ENCODE assay signal across 19 mouse cellular contexts in genomic region chr15:100145917-100146316, GRCm38 (mm10).
A peak's percentile ranks its signal among the peaks of the same experiment; 100 is the strongest.
DNase-seq lines count a peak whose midpoint lies in the region; ATAC-seq and TF ChIP-seq lines count a peak whose summit lies in the region.
"Had no signal": no experiment of that assay in that cellular context is flagged by ENCODE, and none has a peak within 500 bp of the region (broad histone marks: within the 10 kb centered on the region; RNA-seq: fewer than 3 reads in every experiment).

No protein-coding gene starts in this region.

- no peak for TF ChIP-seq CTCF in layer of hippocampus, adult 2 months (conservative IDR thresholded peaks at IDR 0.05)

- no peak overlapping the region for H3K4me3 ChIP-seq in heart, embryonic 14.5 days (ENCODE audit: control insufficient read depth in 1 of 2, insufficient read depth in 1 of 2, low read depth in 1 of 2, low read length in 2 of 2)
- no peak overlapping the region for H3K4me3 ChIP-seq in layer of hippocampus, adult 2 months
- no peak overlapping the region for H3K4me3 ChIP-seq in midbrain, embryonic 13.5 days (replicated peaks)
- no peak overlapping the region for H3K4me3 ChIP-seq in midbrain, embryonic 14.5 days (replicated peaks; ENCODE audit: low read depth, low read length)
- H3K4me3 ChIP-seq: embryonic facial prominence, embryonic 10.5 days; forebrain, embryonic 13.5 days; hindbrain, embryonic 12.5 days; midbrain, embryonic 10.5 days; neural tube, embryonic 12.5 days had no signal

- WGBS in heart, embryonic 14.5 days: 49% methylated on average over 3 of the region's 3 CpGs
- WGBS in midbrain, embryonic 13.5 days: 94% methylated on average over 3 of the region's 3 CpGs
- 89% methylated on average over 3 of the region's 3 CpGs for WGBS in midbrain, embryonic 14.5 days

- peaks cover 11% of the 10 kb centered on the region for H3K36me3 ChIP-seq in heart, embryonic 14.5 days (ENCODE audit: control insufficient read depth, insufficient read depth, low read length)
- peaks cover 13% of the 10 kb centered on the region for H3K36me3 ChIP-seq in midbrain, embryonic 13.5 days
- H3K36me3 ChIP-seq in midbrain, embryonic 14.5 days (ENCODE audit: control insufficient read depth, insufficient read depth, low read length): peaks cover 9% of the 10 kb centered on the region; the same call in 1 of the 2 replicates

- no peak for DNase-seq in heart, adult 9 months (ENCODE audit: low spot score in 2 of 2)
- no peak for DNase-seq in layer of hippocampus, adult 2 months (ENCODE audit: low spot score in 2 of 2)
- DNase-seq in layer of hippocampus, postnatal 25 days (ENCODE audit: extremely low spot score in 1 of 2, low spot score in 1 of 2): no peak
- DNase-seq in midbrain, embryonic 14.5 days: no peak
- DNase-seq in testis, postnatal 14 days (ENCODE audit: low spot score): no peak
- DNase-seq: cerebellum, adult 8-10 months; gastrocnemius, postnatal 10 days; kidney, adult 2 months; kidney, postnatal 36 days; lung, adult 18-20 months; thymus, postnatal 36 days had no signal

- H3K27me3 ChIP-seq in heart, embryonic 14.5 days (ENCODE audit: control insufficient read depth, insufficient read depth, low read length): no peaks in the 10 kb centered on the region
- H3K27me3 ChIP-seq in midbrain, embryonic 13.5 days: no peaks in the 10 kb centered on the region
- no peaks in the 10 kb centered on the region for H3K27me3 ChIP-seq in midbrain, embryonic 14.5 days (ENCODE audit: control insufficient read depth, insufficient read depth, low read length)
- H3K27me3 ChIP-seq: forebrain, embryonic 13.5 days; hindbrain, embryonic 12.5 days; neural tube, embryonic 12.5 days had no signal

- no peaks in the 10 kb centered on the region for H3K9me3 ChIP-seq in heart, embryonic 14.5 days (ENCODE audit: control insufficient read depth, low read length)
- H3K9me3 ChIP-seq in midbrain, embryonic 13.5 days: no peaks in the 10 kb centered on the region
- H3K9me3 ChIP-seq in midbrain, embryonic 14.5 days (ENCODE audit: control insufficient read depth, low read length): no peaks in the 10 kb centered on the region
- H3K9me3 ChIP-seq: embryonic facial prominence, embryonic 10.5 days; forebrain, embryonic 13.5 days; hindbrain, embryonic 12.5 days; midbrain, embryonic 10.5 days; neural tube, embryonic 12.5 days had no signal

- H3K4me2 ChIP-seq in heart, embryonic 14.5 days (ENCODE audit: low read length): no peak overlapping the region
- H3K4me2 ChIP-seq in midbrain, embryonic 13.5 days (replicated peaks): no peak overlapping the region
- no peak overlapping the region for H3K4me2 ChIP-seq in midbrain, embryonic 14.5 days (ENCODE audit: low read length)
- H3K4me2 ChIP-seq: forebrain, embryonic 13.5 days; hindbrain, embryonic 12.5 days; neural tube, embryonic 12.5 days had no signal

- H3K27ac ChIP-seq in heart, embryonic 14.5 days (replicated peaks in 1 of 2; ENCODE audit: control insufficient read depth in 1 of 2, insufficient read depth in 1 of 2, low read depth in 2 of 2, low read length in 2 of 2): peak overlapping the region; percentile 20 to 53; a peak in 2 of 4 replicates
- peak overlapping the region; percentile 78 for H3K27ac ChIP-seq in layer of hippocampus, adult 2 months
- H3K27ac ChIP-seq in midbrain, embryonic 13.5 days: 0 out of 2 replicates have a peak overlapping the region, but pooled peaks have one; percentile 4
- no peak overlapping the region for H3K27ac ChIP-seq in midbrain, embryonic 14.5 days (replicated peaks; ENCODE audit: low read depth, low read length)
- H3K27ac ChIP-seq: embryonic facial prominence, embryonic 10.5 days; forebrain, embryonic 13.5 days; hindbrain, embryonic 12.5 days; macrophage; midbrain, embryonic 10.5 days; neural tube, embryonic 12.5 days had no signal

- peaks cover 10 to 30% of the 10 kb centered on the region in 2 experiments for H3K4me1 ChIP-seq in heart, embryonic 14.5 days (ENCODE audit: control insufficient read depth in 2 of 2, insufficient read depth in 2 of 2, low read length in 2 of 2)
- H3K4me1 ChIP-seq in midbrain, embryonic 13.5 days (replicated peaks): peaks cover 26% of the 10 kb centered on the region
- 0 out of 2 replicates have a peak, but pooled peaks cover 3% of the 10 kb centered on the region for H3K4me1 ChIP-seq in midbrain, embryonic 14.5 days (ENCODE audit: control insufficient read depth, insufficient read depth, low read length)

- ATAC-seq in heart, embryonic 14.5 days (ENCODE audit: insufficient number of reproducible peaks, insufficient read depth, low FRiP score, low read depth): 0 out of 2 replicates have a peak, but pooled peaks have one; percentile 32
- ATAC-seq in midbrain, embryonic 13.5 days: no peak
- ATAC-seq in midbrain, embryonic 14.5 days (ENCODE audit: low FRiP score, low TSS enrichment): no peak
- ATAC-seq: forebrain, embryonic 13.5 days had no signal

- peak overlapping the region; percentile 27; the same call in 1 of the 2 replicates for H3K9ac ChIP-seq in heart, embryonic 14.5 days (ENCODE audit: low read length)
- H3K9ac ChIP-seq in midbrain, embryonic 13.5 days (replicated peaks): no peak overlapping the region
- no peak overlapping the region for H3K9ac ChIP-seq in midbrain, embryonic 14.5 days (replicated peaks; ENCODE audit: low read length)
- H3K9ac ChIP-seq: forebrain, embryonic 13.5 days; hindbrain, embryonic 12.5 days; neural tube, embryonic 12.5 days had no signal
